Mouse (Mus musculus) ES-Bruce4 (cell line): Measurements from ENCODE around the gene Zfpm1.

Experiments used
- CTCF ChIP-seq: IDR thresholded peaks from one replicate; pipeline ENCODE4 v1.8.1; 2011; ENCODE audit warnings: low read depth, low read length
- EP300 ChIP-seq: IDR thresholded peaks from 2 replicates; pipeline ENCODE4 v1.6.1; 2011; ENCODE audit warnings: low read depth, low read length; ENCODE audit not compliant: insufficient read depth
- POLR2A ChIP-seq: IDR thresholded peaks from one replicate; pipeline ENCODE4 v1.8.1; 2011; ENCODE audit warnings: low read length; ENCODE audit not compliant: insufficient read depth

- no peak for TF ChIP-seq EP300
- TF ChIP-seq CTCF = no peak
- TF ChIP-seq POLR2A = no peak
Observed at GRCm38 (mm10) chr8:122375320-122375719, 93.4 kb downstream of the Zfpm1 start.
